Mouse (Mus musculus) spleen, postnatal 36 days (tissue): Measurements from ENCODE around the gene Bcan.
A peak's percentile ranks its signal among the peaks of the same experiment; 100 is the strongest.

Experiments
- DNase-seq, 2 experiments: peaks; one replicate each; pipeline ENCODE4 v3.0.0; 2022; ENCODE audit warnings: low spot score in 2 of 2, mixed read lengths in 1 of 2

Bcan gene

GRCm38 (mm10) chr3:88000181-88000580 is at the start of gene Bcan:
Gene Bcan, minus strand, starts transcription at chr3:88000230.
- no peak for DNase-seq

DNA sequence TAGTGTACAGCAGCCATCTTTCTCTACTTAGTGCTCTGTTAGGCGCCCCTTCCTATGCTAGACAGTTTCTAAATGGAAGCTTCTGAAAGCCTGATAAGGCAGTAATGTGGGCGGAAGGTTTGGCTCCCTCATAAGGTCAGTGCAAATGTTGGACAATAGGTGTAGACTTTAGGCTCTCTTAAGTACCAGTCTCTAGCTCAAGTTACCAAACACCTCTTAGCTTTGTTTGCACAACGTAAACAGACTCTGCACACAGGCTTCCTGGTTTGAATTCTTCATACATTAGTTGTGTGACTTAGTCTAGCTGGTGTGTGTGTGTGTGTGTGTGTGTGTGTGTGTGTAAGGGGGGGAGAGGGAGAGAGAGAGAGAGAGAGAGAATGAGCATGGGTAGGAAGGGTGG is 49.5 kb upstream of the Bcan start:
- no peak for DNase-seq

GRCm38 (mm10) chr3:88042661-88043421 is 42.8 kb upstream of the Bcan start, which contains the start of gene Gpatch4:
Gene Gpatch4, plus strand, starts transcription at chr3:88043108.
- peak; percentile 83 to 87 for DNase-seq

GRCm38 (mm10) chr3:88035561-88036293 is 35.7 kb upstream of the Bcan start:
- DNase-seq = no peak

DNA sequence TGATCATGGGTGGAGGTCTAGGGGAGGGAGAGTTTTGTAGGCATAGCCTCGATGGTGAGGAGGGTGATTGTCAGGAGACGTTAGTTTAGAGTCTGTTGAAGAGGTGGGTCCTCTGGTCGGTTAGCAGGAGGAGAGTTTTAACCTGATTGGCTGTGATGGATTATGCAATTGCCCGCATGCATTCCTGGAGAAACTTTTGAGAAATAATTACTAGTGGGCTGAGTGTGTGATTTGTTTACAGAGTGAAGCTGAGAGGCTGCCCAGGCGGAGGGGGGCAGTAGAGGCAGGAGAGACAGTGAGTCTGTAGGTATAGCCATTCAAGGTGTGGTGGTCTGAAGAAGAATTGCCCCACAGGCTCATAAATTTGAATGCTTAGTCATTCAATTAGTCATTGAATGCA is 33.5 kb upstream of the Bcan start:
- no peak for DNase-seq

- DNase-seq = no peak
These were observed 30.8 kb upstream of the Bcan start for GRCm38 (mm10) chr3:88030608-88031395.

- DNase-seq = no peak
These were observed 27.6 kb upstream of the Bcan start, which contains the start of gene Hapln2 for GRCm38 (mm10) chr3:88027434-88028186. Gene Hapln2, minus strand, starts transcription at chr3:88027583.

DNA sequence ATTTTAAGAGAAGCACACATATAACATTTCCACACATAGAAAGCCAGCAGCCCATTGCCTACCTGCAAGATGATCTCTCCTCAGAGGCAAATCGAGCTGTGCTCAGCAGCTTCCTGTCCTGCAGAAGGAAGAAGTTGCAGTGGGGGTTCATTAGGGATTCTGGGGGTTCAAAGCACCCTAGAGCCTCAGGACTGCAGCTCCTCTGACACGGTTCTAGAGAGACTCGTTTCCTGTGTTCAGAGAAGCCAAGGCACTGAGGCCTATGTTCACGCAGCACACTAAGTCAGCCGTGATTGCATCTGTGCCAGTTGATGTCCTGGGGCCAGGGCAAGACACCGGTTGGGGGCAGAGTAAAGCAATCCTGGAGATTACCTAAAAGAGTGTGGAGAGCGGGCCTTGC is 26.8 kb upstream of the Bcan start:
- DNase-seq = no peak

- no peak for DNase-seq
These were observed 23.4 kb upstream of the Bcan start for GRCm38 (mm10) chr3:88023192-88024074.

GRCm38 (mm10) chr3:88022322-88023191 is 22.5 kb upstream of the Bcan start:
- peak; percentile 78 to 79 for DNase-seq

GRCm38 (mm10) chr3:88010634-88011265 is 10.7 kb upstream of the Bcan start:
- no peak for DNase-seq

- DNase-seq = no peak
These were observed 6.1 kb upstream of the Bcan start for GRCm38 (mm10) chr3:88005822-88006786.

DNA sequence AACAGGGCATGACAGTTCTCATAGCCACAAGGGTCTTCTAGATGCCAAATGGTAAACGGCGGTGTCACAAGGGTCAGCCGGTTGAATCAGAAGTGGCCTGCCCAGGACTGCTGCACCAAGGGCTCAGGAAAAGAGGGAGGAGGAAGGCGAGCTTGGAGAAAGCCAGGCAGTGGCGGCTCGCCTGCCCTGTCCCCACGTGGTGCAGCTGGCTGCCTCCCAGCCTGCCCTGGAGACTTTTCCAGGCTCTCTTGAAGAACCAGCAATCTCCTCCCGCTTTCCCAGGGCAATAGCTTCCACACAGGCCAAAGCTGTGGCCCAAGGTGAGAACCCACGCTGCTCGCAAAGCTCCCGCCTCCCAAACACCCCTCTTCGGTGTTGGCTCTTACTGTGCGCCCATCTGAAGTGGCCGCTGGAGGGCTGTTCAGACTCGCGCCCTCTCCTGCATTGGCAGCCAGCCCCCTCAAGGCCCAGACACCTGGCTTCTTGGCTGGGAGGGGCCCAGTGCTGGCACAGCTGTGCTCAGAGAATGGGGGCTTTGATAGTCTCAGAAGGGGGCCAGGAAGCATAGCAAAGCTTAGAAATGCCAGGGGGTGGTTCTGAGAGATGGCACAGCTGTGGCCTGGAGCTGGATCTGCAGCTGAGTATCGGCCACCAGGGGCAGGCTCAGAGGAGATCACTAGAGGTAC is 2.4 kb upstream of the Bcan start:
- no peak for DNase-seq

- no peak for DNase-seq
These were observed 976 bp upstream of the Bcan start for GRCm38 (mm10) chr3:88000816-88001595.

- DNase-seq = no peak
These were observed 661 bp downstream of the Bcan start for GRCm38 (mm10) chr3:87999243-87999895.

DNA sequence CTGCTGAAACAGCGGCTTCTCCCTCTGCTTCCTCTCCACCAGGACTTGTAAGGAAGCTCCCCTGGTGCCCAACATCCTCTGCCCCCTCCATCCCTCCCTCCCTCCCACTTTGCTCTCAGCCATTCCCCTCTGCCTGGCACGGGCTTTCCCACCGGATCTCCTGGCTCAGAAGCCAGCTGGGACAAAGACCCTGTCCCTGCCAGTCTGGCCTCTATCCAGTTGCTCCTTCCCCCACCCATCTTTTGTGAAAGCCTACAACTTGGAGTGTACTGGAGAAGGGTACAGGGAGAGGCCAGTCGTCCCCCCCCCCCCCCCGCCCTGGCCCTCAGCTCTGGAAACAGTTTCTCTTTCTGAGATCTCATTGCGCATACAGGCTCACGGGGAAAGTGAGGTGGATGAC is 1.3 kb downstream of the Bcan start:
- no peak for DNase-seq
